Mouse (Mus musculus) forebrain, embryonic 14.5 days (tissue): Measurements from ENCODE around the gene Aqp11. TPM values are rescaled to one million over a fixed set of nuclear protein-coding genes. Genes with fewer than 3 reads are reported as not detected.

Experiments used
- ATAC-seq: fragments of 200-750 bp; cut with Nextera tagmentation; 2 replicates; pipeline ENCODE4 v1.8.0; 2017; ENCODE audit warnings: mild to moderate bottlenecking, moderate library complexity
- DNase-seq: peaks from one replicate; pipeline ENCODE4 v3.0.0-alpha.2; 2015; ENCODE audit warnings: low spot score
- H3K27ac ChIP-seq: fragments of 300-500 bp; sonication (generic); 2 replicates; pipeline ENCODE4 v1.5.1; 2014; ENCODE audit warnings: low read depth, mild to moderate bottlenecking, control low read depth, low read length, moderate library complexity
- H3K27me3 ChIP-seq: fragments of 300-500 bp; sonication (generic); replicated peaks from 2 replicates; pipeline ENCODE4 v1.6.1; 2014; ENCODE audit warnings: low read length, control low read depth, mixed read lengths; ENCODE audit not compliant: control insufficient read depth, insufficient read depth
- H3K36me3 ChIP-seq: fragments of 300-500 bp; sonication (generic); 2 replicates; pipeline ENCODE4 v1.6.1; 2014; ENCODE audit warnings: low read length, control low read depth; ENCODE audit not compliant: control insufficient read depth, insufficient read depth
- H3K4me1 ChIP-seq: fragments of 300-500 bp; sonication (generic); 2 replicates; pipeline ENCODE4 v1.6.1; 2014; ENCODE audit warnings: antibody characterized with exemption, low read length, control low read depth; ENCODE audit not compliant: control insufficient read depth, insufficient read depth
- H3K4me2 ChIP-seq: fragments of 300-500 bp; sonication (generic); 2 replicates; pipeline ENCODE4 v1.6.1; 2014; ENCODE audit warnings: mild to moderate bottlenecking, control low read depth, low read length
- H3K4me3 ChIP-seq: fragments of 300-500 bp; sonication (generic); 2 replicates; pipeline ENCODE4 v1.5.1; 2014; ENCODE audit warnings: low read depth, low read length, control low read depth
- H3K9ac ChIP-seq: fragments of 300-500 bp; sonication (generic); 2 replicates; pipeline ENCODE4 v1.6.1; 2014; ENCODE audit warnings: mild to moderate bottlenecking, low read length, control low read depth, moderate library complexity
- H3K9me3 ChIP-seq: fragments of 300-500 bp; sonication (generic); replicated peaks from 2 replicates; pipeline ENCODE4 v1.6.1; 2016; ENCODE audit warnings: low read length, control low read depth, mixed read lengths; ENCODE audit not compliant: control insufficient read depth
- WGBS: fragments of 180-500 bp; shearing (Covaris S2); extraction: QIAGEN DNeasy Blood & Tissue Kit; methylation state at CpG from one replicate; pipeline ENCODE4 v1.1.7; 2014; 5-methylcytosine and 5-hydroxymethylcytosine counted together
- polyA plus RNA-seq: library from polyadenylated mRNA; unstranded; fragments of >200 nt; fragmentation: Nextera tagmentation; extraction: Ambion mirVana; gene quantifications from 2 replicates; pipeline ENCODE4 v1.2.1, GENCODE M21; 2014

The Aqp11 gene
- polyA plus RNA-seq, 1 experiment from 2014 or later, result 9.3 TPM

GRCm38 (mm10) chr7:97769020-97769419, 30.9 kb upstream of the Aqp11 start:
- DNase-seq, result no peak
- no peak overlapping the region for H3K4me3 ChIP-seq
- H3K9me3 ChIP-seq, result no peaks in the 10 kb centered on the region
- no peaks in the 10 kb centered on the region for H3K4me1 ChIP-seq
- no peak overlapping the region for H3K27ac ChIP-seq
- no peaks in the 10 kb centered on the region for H3K36me3 ChIP-seq
- ATAC-seq, result no peak
- no peaks in the 10 kb centered on the region for H3K27me3 ChIP-seq
- no peak overlapping the region for H3K9ac ChIP-seq
- H3K4me2 ChIP-seq, result no peak overlapping the region
- 80% methylated on average over 4 of the region's 4 CpGs for WGBS

GRCm38 (mm10) chr7:97767841-97768240, 29.8 kb upstream of the Aqp11 start:
- Histone ChIP-seq H3K36me3 (no peaks in the 10 kb centered on the region), H3K27me3 (no peaks in the 10 kb centered on the region), H3K27ac (no peak overlapping the region), H3K9me3 (no peaks in the 10 kb centered on the region), H3K4me2 (no peak overlapping the region), H3K9ac (no peak overlapping the region), H3K4me3 (no peak overlapping the region), H3K4me1 (no peaks in the 10 kb centered on the region)
- ATAC-seq (peak; percentile 34; the same call in 1 of the 2 replicates), DNase-seq (peak; percentile 27)
- 76% methylated on average over 8 of the region's 8 CpGs for WGBS

- no peaks in the 10 kb centered on the region for H3K36me3 ChIP-seq
- no peaks in the 10 kb centered on the region for H3K4me1 ChIP-seq
- DNase-seq, result no peak
- no peak overlapping the region for H3K9ac ChIP-seq
- no peaks in the 10 kb centered on the region for H3K9me3 ChIP-seq
- ATAC-seq, result no peak
- H3K4me3 ChIP-seq, result no peak overlapping the region
- no peak overlapping the region for H3K27ac ChIP-seq
- H3K27me3 ChIP-seq, result no peaks in the 10 kb centered on the region
- H3K4me2 ChIP-seq, result no peak overlapping the region
- 82% methylated on average over 9 of the region's 9 CpGs for WGBS
These were observed 28.5 kb upstream of the Aqp11 start for GRCm38 (mm10) chr7:97766406-97767166.

- Histone ChIP-seq H3K9me3 (no peaks in the 10 kb centered on the region), H3K27me3 (no peaks in the 10 kb centered on the region), H3K4me3 (no peak overlapping the region), H3K9ac (no peak overlapping the region), H3K36me3 (no peaks in the 10 kb centered on the region), H3K4me1 (no peaks in the 10 kb centered on the region), H3K27ac (no peak overlapping the region), H3K4me2 (no peak overlapping the region)
- DNase-seq (no peak), ATAC-seq (no peak)
- 83% methylated on average over 5 of the region's 5 CpGs for WGBS
These were observed 27.9 kb upstream of the Aqp11 start for GRCm38 (mm10) chr7:97765963-97766347.

- H3K4me2 ChIP-seq, result no peak overlapping the region
- WGBS, result 90% methylated on average over 21 of the region's 21 CpGs
- ATAC-seq, result no peak
- H3K4me1 ChIP-seq, result no peaks in the 10 kb centered on the region
- no peak overlapping the region for H3K9ac ChIP-seq
- H3K4me3 ChIP-seq, result no peak overlapping the region
- H3K27me3 ChIP-seq, result no peaks in the 10 kb centered on the region
- no peak for DNase-seq
- H3K36me3 ChIP-seq, result no peaks in the 10 kb centered on the region
- no peak overlapping the region for H3K27ac ChIP-seq
- no peaks in the 10 kb centered on the region for H3K9me3 ChIP-seq
These were observed 27.3 kb upstream of the Aqp11 start for GRCm38 (mm10) chr7:97765181-97765962.

GRCm38 (mm10) chr7:97764591-97764990, 26.5 kb upstream of the Aqp11 start:
- WGBS, result 86% methylated on average over 11 of the region's 11 CpGs

GRCm38 (mm10) chr7:97756967-97757881, 19.1 kb upstream of the Aqp11 start:
- Histone ChIP-seq H3K9me3 (no peaks in the 10 kb centered on the region), H3K27ac (0 out of 2 replicates have a peak overlapping the region, but pooled peaks have one; percentile 29), H3K27me3 (no peaks in the 10 kb centered on the region), H3K4me1 (peaks cover 8% of the 10 kb centered on the region), H3K36me3 (no peaks in the 10 kb centered on the region), H3K9ac (peak overlapping the region; percentile 35; the same call in 1 of the 2 replicates), H3K4me2 (peak overlapping the region; percentile 37), H3K4me3 (no peak overlapping the region)
- peak; percentile 90 for ATAC-seq
- 21% methylated on average over 18 of the region's 18 CpGs for WGBS
- DNase-seq, result peak; percentile 67

More at GRCm38 (mm10) chr7:97764591-97764990, 26.5 kb upstream of the Aqp11 start:
- Histone ChIP-seq H3K36me3 (no peaks in the 10 kb centered on the region), H3K9ac (no peak overlapping the region), H3K4me3 (no peak overlapping the region), H3K4me2 (no peak overlapping the region), H3K9me3 (no peaks in the 10 kb centered on the region), H3K4me1 (no peaks in the 10 kb centered on the region), H3K27me3 (no peaks in the 10 kb centered on the region), H3K27ac (no peak overlapping the region)
- ATAC-seq, result no peak
- DNase-seq, result no peak
